Mouse (Mus musculus) cerebellum, adult 2 months (tissue): ENCODE data around the gene Taar8c. TPM values are rescaled to one million over a fixed set of nuclear protein-coding genes. Genes with fewer than 3 reads are reported as not detected.
"Not testable (repeated sequence)": the region's sequence is repeated elsewhere in the genome, so short reads cannot be mapped to it uniquely, and the experiment has no call there.

ENCODE experiments used
- DNase-seq, 2 experiments: peaks; one replicate each; pipeline ENCODE4 v3.0.0; 2021
- H3K27ac ChIP-seq: fragments of 200-500 bp; 2 replicates; pipeline ENCODE4 v1.5.1; 2012; ENCODE audit warnings: low read length, control low read depth, inconsistent platforms; ENCODE audit not compliant: insufficient read depth
- H3K27me3 ChIP-seq: fragments of 200-500 bp; 2 replicates; pipeline ENCODE4 v1.6.1; 2012; ENCODE audit warnings: inconsistent platforms, mild to moderate bottlenecking, low read length, moderate library complexity; ENCODE audit not compliant: control insufficient read depth, insufficient read depth
- H3K4me1 ChIP-seq: fragments of 200-500 bp; 2 replicates; pipeline ENCODE4 v1.6.1; 2011; ENCODE audit warnings: low read length; ENCODE audit not compliant: control insufficient read depth, insufficient read depth
- H3K4me3 ChIP-seq: fragments of 200-500 bp; replicated peaks from 2 replicates; pipeline ENCODE3; 2011; ENCODE audit warnings: mild to moderate bottlenecking, low read depth, low read length, control low read depth; ENCODE audit not compliant: insufficient read depth
- CTCF ChIP-seq: fragments of 200-500 bp; IDR thresholded peaks from 2 replicates; pipeline ENCODE4 v1.5.1; 2011; ENCODE audit warnings: low read depth, mild to moderate bottlenecking, control low read depth, low read length, moderate library complexity, borderline replicate concordance; ENCODE audit not compliant: insufficient read depth
- POLR2A ChIP-seq: fragments of 200-500 bp; IDR thresholded peaks from 2 replicates; pipeline ENCODE4 v1.6.1; 2011; ENCODE audit warnings: low read length, control low read depth, borderline replicate concordance; ENCODE audit not compliant: insufficient read depth
- WGBS: fragments of 180-500 bp; shearing (Covaris S2); methylation state at CpG from one replicate; pipeline ENCODE4 v1.1.7; 2018; 5-methylcytosine and 5-hydroxymethylcytosine counted together
- polyA plus RNA-seq: library from polyadenylated mRNA; depleted of rRNA; stranded (reverse); fragments of >200 nt; gene quantifications from 2 replicates; pipeline ENCODE4 v1.2.3, GENCODE M21; 2012; rRNA removed

Taar8c gene
- polyA plus RNA-seq, 1 experiment, result not detected

- DNase-seq, result no peak
- Histone ChIP-seq H3K27ac (no peak overlapping the region), H3K4me1 (no peaks in the 10 kb centered on the region), H3K27me3 (no peaks in the 10 kb centered on the region), H3K4me3 (no peak overlapping the region)
- WGBS, result 80% methylated on average over 2 of the region's 2 CpGs
- TF ChIP-seq POLR2A (no peak), CTCF (no peak)
Observed at GRCm38 (mm10) chr10:24087168-24087567, 14.5 kb downstream of the Taar8c start.

- TF ChIP-seq CTCF (no peak), POLR2A (no peak)
- Histone ChIP-seq H3K4me3 (no peak overlapping the region), H3K4me1 (no peaks in the 10 kb centered on the region), H3K27ac (no peak overlapping the region), H3K27me3 (no peaks in the 10 kb centered on the region)
- no peak for DNase-seq
- WGBS, result 84% methylated on average over 5 of the region's 5 CpGs
Observed at GRCm38 (mm10) chr10:24086555-24086954, 15.2 kb downstream of the Taar8c start.

- Histone ChIP-seq H3K4me1 (no peaks in the 10 kb centered on the region), H3K4me3 (no peak overlapping the region), H3K27me3 (no peaks in the 10 kb centered on the region), H3K27ac (no peak overlapping the region)
- 28% methylated on average over 5 of the region's 5 CpGs for WGBS
- TF ChIP-seq CTCF, result no peak
- DNase-seq, result no peak
Observed at GRCm38 (mm10) chr10:24085936-24086335, 15.8 kb downstream of the Taar8c start.

- 42% methylated on average over 3 of the region's 3 CpGs for WGBS
- Histone ChIP-seq H3K27ac (no peak overlapping the region), H3K4me1 (no peaks in the 10 kb centered on the region), H3K27me3 (no peaks in the 10 kb centered on the region), H3K4me3 (no peak overlapping the region)
- TF ChIP-seq POLR2A (no peak), CTCF (peak; percentile 69)
- DNase-seq, result peak; percentile 2 to 34
Observed at GRCm38 (mm10) chr10:24080166-24080565, 21.5 kb downstream of the Taar8c start.

- DNase-seq, H3K27ac ChIP-seq, H3K27me3 ChIP-seq, H3K4me3 ChIP-seq, H3K4me1 ChIP-seq: not testable (repeated sequence)
- WGBS, result 92% methylated on average over 2 of the region's 4 CpGs
Observed at GRCm38 (mm10) chr10:24076200-24076599, 25.5 kb downstream of the Taar8c start, which contains the start of gene Taar8a. Gene Taar8a (plus strand): TSS chr10:24076500.

- DNase-seq, H3K4me3 ChIP-seq, H3K27me3 ChIP-seq, H3K27ac ChIP-seq, H3K4me1 ChIP-seq: not testable (repeated sequence)
- WGBS, result 29% methylated on average over 2 of the region's 2 CpGs
Observed at GRCm38 (mm10) chr10:24074751-24075150, 27.0 kb downstream of the Taar8c start.

GRCm38 (mm10) chr10:24058986-24059385 is 42.7 kb downstream of the Taar8c start:
- Histone ChIP-seq H3K27me3 (no peaks in the 10 kb centered on the region), H3K4me3 (no peak overlapping the region), H3K27ac (no peak overlapping the region), H3K4me1 (no peaks in the 10 kb centered on the region)
- DNase-seq, result no peak
- WGBS, result 90% methylated on average over 3 of the region's 3 CpGs
- TF ChIP-seq CTCF (no peak), POLR2A (no peak)

- WGBS, result 89% methylated on average over 5 of the region's 5 CpGs
- TF ChIP-seq CTCF (no peak), POLR2A (no peak)
Observed at GRCm38 (mm10) chr10:24052039-24052438, 49.7 kb downstream of the Taar8c start.

More at GRCm38 (mm10) chr10:24052039-24052438, 49.7 kb downstream of the Taar8c start:
- DNase-seq, result no peak
- Histone ChIP-seq H3K27me3 (no peaks in the 10 kb centered on the region), H3K4me3 (no peak overlapping the region), H3K4me1 (0 out of 2 replicates have a peak, but pooled peaks cover 4% of the 10 kb centered on the region), H3K27ac (no peak overlapping the region)

Other genes starting within 250 kb of the Taar8c start
- 0.05 and 0.11 TPM in 2 replicates for gene Vnn1, start 207.2 kb downstream of the Taar8c start, polyA plus RNA-seq
- gene Taar1, start 181.6 kb downstream of the Taar8c start, polyA plus RNA-seq, result not detected in 2 replicates
- gene Taar2, start 163.3 kb downstream of the Taar8c start, polyA plus RNA-seq, result not detected in 2 replicates
- gene Taar3, start 152.4 kb downstream of the Taar8c start, polyA plus RNA-seq, result not detected in 2 replicates
- gene Taar4, start 141.4 kb downstream of the Taar8c start, polyA plus RNA-seq, result not detected in 2 replicates
- gene Taar5, start 131.2 kb downstream of the Taar8c start, polyA plus RNA-seq, result not detected in 2 replicates
- gene Taar6, start 116.3 kb downstream of the Taar8c start, polyA plus RNA-seq, result not detected in 2 replicates
- not detected in 2 replicates for gene Taar7a, start 108.4 kb downstream of the Taar8c start, polyA plus RNA-seq
- not detected in 2 replicates for gene Taar7b, start 102.0 kb downstream of the Taar8c start, polyA plus RNA-seq
- gene Taar7d, start 74.7 kb downstream of the Taar8c start, polyA plus RNA-seq, result not detected in 2 replicates
- not detected in 2 replicates for gene Taar7e, start 64.3 kb downstream of the Taar8c start, polyA plus RNA-seq
- not detected in 2 replicates for gene Taar7f, start 52.4 kb downstream of the Taar8c start, polyA plus RNA-seq
- not detected in 2 replicates for gene Taar8a, start 25.4 kb downstream of the Taar8c start, polyA plus RNA-seq
- gene Taar8b, start 9.6 kb downstream of the Taar8c start, polyA plus RNA-seq, result not detected in 2 replicates
- not detected in 2 replicates for gene Taar9, start 7.6 kb upstream of the Taar8c start, polyA plus RNA-seq
- gene Stx7, start 47.4 kb upstream of the Taar8c start, polyA plus RNA-seq, result 146 and 147 TPM in 2 replicates
- 1.7 and 3.5 TPM in 2 replicates for gene Moxd1, start 121.6 kb upstream of the Taar8c start, polyA plus RNA-seq